Mouse (Mus musculus): ENCODE measurements around the gene Auts2. TPM values are rescaled to one million over a fixed set of nuclear protein-coding genes. Genes with fewer than 3 reads are reported as not detected.

Gene Auts2
- polyA plus RNA-seq, 1 experiment: 0.55 TPM

DNA sequence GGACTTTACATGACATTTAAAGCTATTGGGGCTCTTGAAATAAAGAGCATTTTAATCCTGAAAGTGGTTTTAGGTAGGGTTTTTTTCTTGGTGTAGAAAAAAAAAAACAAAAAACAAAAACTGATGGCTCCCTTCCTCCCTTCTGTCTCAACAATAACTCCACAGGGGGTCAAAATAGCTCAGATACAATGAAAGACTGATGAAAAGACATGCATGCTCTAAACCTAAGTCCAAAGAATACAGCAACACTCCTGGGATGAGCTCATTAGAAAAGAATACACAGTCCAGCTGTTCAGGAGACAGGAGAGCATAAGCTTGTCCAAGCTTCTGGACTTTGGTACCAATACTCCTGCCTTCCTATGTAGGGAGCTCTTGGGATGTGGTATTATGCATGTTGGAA lies 764.0 kb downstream of the Auts2 start:
- H3K4me3 ChIP-seq (ENCODE audit: insufficient read depth, low read length): no peak overlapping the region
- no peak for TF ChIP-seq CTCF (IDR thresholded peaks at IDR 0.05; ENCODE audit: low read depth, low read length)
- no peak for TF ChIP-seq POLR2A (IDR thresholded peaks at IDR 0.05; ENCODE audit: borderline replicate concordance, low read depth, low read length)

GRCm38 (mm10) chr5:131775672-131776071 lies 767.5 kb downstream of the Auts2 start:
- no peak overlapping the region for H3K27ac ChIP-seq (ENCODE audit: insufficient read depth, low read depth, low read length)
- H3K4me3 ChIP-seq (ENCODE audit: insufficient read depth, low read length): no peak overlapping the region
- no peaks in the 10 kb centered on the region for H3K4me1 ChIP-seq (ENCODE audit: control insufficient read depth, insufficient read depth, low read length)
- no peak for TF ChIP-seq CTCF (IDR thresholded peaks at IDR 0.05; ENCODE audit: low read depth, low read length)
- no peak for TF ChIP-seq POLR2A (IDR thresholded peaks at IDR 0.05; ENCODE audit: borderline replicate concordance, low read depth, low read length)

More for the DNA sequence above, 764.0 kb downstream of the Auts2 start:
- Histone ChIP-seq H3K27ac (ENCODE audit: insufficient read depth, low read depth, low read length) (no peak overlapping the region), H3K4me1 (ENCODE audit: control insufficient read depth, insufficient read depth, low read length) (no peaks in the 10 kb centered on the region)

DNA sequence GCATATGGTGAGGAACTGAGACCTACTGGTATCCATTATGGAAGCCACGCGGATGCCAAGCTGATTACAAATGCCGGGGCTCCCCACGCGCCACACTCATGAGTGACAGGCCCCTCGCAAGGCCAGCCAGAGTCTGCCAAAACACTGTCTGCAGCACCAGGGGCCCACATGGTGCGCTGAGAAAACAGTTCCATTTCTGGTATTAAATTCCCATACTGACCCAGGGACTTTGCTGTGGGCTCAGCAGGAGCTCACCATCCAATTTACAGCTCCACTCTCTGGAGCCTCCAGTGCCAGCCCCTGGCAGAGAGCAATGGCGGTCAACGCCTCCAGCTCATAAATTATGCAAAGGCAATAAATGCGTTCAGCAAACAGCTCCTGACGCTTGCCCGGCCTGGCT lies 767.9 kb downstream of the Auts2 start:
- no peak overlapping the region for H3K27ac ChIP-seq (ENCODE audit: insufficient read depth, low read depth, low read length)
- no peak for TF ChIP-seq POLR2A (IDR thresholded peaks at IDR 0.05; ENCODE audit: borderline replicate concordance, low read depth, low read length)
- TF ChIP-seq CTCF (IDR thresholded peaks at IDR 0.05; ENCODE audit: low read depth, low read length): no peak
- no peak overlapping the region for H3K4me3 ChIP-seq (ENCODE audit: insufficient read depth, low read length)
- H3K4me1 ChIP-seq (ENCODE audit: control insufficient read depth, insufficient read depth, low read length): no peaks in the 10 kb centered on the region

DNA sequence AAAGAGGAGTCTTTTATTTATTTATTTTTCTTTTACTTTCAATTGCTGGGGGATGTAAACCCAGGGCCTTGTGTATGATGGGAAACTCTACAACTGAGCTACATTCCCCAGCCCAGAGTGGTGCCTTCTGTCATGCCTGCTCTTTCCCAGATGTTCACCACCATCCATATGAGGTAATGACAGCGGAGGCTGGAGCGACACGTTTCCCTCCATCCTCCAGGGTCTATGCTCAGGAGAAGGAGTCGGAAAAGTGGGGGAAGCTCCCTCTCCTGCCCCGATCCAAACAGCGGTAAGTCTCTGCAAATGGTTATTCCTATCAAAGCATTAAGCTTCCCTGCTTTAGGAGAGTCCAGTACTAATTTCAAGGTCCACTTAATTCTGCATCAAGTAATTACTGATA lies 768.4 kb downstream of the Auts2 start:
- Histone ChIP-seq H3K27ac (ENCODE audit: insufficient read depth, low read depth, low read length) (no peak overlapping the region), H3K4me3 (ENCODE audit: insufficient read depth, low read length) (no peak overlapping the region), H3K4me1 (ENCODE audit: control insufficient read depth, insufficient read depth, low read length) (no peaks in the 10 kb centered on the region)
- TF ChIP-seq POLR2A (IDR thresholded peaks at IDR 0.05; ENCODE audit: borderline replicate concordance, low read depth, low read length) (no peak), CTCF (IDR thresholded peaks at IDR 0.05; ENCODE audit: low read depth, low read length) (no peak)

DNA sequence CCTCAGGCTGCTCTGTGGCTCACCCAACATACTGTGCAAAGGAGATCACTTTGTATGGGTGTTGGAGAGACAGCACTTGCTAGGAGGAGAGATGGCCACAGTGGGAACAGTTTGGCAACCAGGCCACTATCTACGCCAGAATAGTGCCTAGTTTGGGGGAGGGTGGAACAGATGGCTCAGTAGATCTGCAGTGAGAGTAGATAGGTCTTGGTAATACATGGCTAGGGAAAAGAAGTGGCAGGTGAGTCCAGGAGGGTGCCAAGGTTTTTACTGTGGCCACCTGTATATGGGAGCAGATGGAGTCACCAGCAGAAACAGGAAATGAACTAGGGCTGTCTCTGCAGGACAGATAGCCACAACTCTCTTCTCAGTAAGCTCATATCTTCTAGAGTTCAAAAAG lies 770.5 kb downstream of the Auts2 start:
- Histone ChIP-seq H3K4me1 (ENCODE audit: control insufficient read depth, insufficient read depth, low read length) (no peaks in the 10 kb centered on the region), H3K4me3 (ENCODE audit: insufficient read depth, low read length) (no peak overlapping the region), H3K27ac (ENCODE audit: insufficient read depth, low read depth, low read length) (no peak overlapping the region)
- TF ChIP-seq CTCF (IDR thresholded peaks at IDR 0.05; ENCODE audit: low read depth, low read length): no peak
- no peak for TF ChIP-seq POLR2A (IDR thresholded peaks at IDR 0.05; ENCODE audit: borderline replicate concordance, low read depth, low read length)

- H3K4me1 ChIP-seq (ENCODE audit: control insufficient read depth, insufficient read depth, low read length): no peaks in the 10 kb centered on the region
- TF ChIP-seq CTCF (IDR thresholded peaks at IDR 0.05; ENCODE audit: low read depth, low read length) (no peak), POLR2A (IDR thresholded peaks at IDR 0.05; ENCODE audit: borderline replicate concordance, low read depth, low read length) (no peak)
- H3K27ac ChIP-seq (ENCODE audit: insufficient read depth, low read depth, low read length): no peak overlapping the region
These were observed 773.9 kb downstream of the Auts2 start for GRCm38 (mm10) chr5:131769273-131769672.

GRCm38 (mm10) chr5:131767699-131768264 lies 775.4 kb downstream of the Auts2 start:
- Histone ChIP-seq H3K4me1 (ENCODE audit: control insufficient read depth, insufficient read depth, low read length) (no peaks in the 10 kb centered on the region), H3K27ac (ENCODE audit: insufficient read depth, low read depth, low read length) (no peak overlapping the region), H3K4me3 (ENCODE audit: insufficient read depth, low read length) (no peak overlapping the region)
- no peak for TF ChIP-seq CTCF (IDR thresholded peaks at IDR 0.05; ENCODE audit: low read depth, low read length)
- TF ChIP-seq POLR2A (IDR thresholded peaks at IDR 0.05; ENCODE audit: borderline replicate concordance, low read depth, low read length): no peak

More at GRCm38 (mm10) chr5:131769273-131769672, 773.9 kb downstream of the Auts2 start:
- no peak overlapping the region for H3K4me3 ChIP-seq (ENCODE audit: insufficient read depth, low read length)

DNA sequence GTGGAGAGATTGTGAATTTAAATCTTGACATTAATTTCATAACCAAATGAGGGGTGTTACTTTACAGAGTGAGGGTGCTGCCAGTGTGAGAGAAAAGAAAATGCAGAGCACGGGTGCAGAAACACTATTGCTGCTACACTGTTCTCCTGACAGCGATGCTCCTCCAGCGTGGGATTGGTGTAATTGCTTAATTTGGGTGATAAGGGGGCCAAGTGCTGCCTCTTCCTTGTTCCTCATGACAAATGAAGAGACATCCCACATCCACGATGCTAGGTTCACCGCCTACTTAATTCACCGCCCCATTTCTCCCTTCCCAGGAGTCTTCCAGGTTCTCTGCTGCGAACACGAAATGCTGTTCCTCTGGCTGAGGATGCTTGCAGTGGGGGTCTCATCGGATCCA lies 776.0 kb downstream of the Auts2 start:
- Histone ChIP-seq H3K4me3 (ENCODE audit: insufficient read depth, low read length) (no peak overlapping the region), H3K27ac (ENCODE audit: insufficient read depth, low read depth, low read length) (no peak overlapping the region), H3K4me1 (ENCODE audit: control insufficient read depth, insufficient read depth, low read length) (no peaks in the 10 kb centered on the region)
- TF ChIP-seq CTCF (IDR thresholded peaks at IDR 0.05; ENCODE audit: low read depth, low read length): no peak
- no peak for TF ChIP-seq POLR2A (IDR thresholded peaks at IDR 0.05; ENCODE audit: borderline replicate concordance, low read depth, low read length)

DNA sequence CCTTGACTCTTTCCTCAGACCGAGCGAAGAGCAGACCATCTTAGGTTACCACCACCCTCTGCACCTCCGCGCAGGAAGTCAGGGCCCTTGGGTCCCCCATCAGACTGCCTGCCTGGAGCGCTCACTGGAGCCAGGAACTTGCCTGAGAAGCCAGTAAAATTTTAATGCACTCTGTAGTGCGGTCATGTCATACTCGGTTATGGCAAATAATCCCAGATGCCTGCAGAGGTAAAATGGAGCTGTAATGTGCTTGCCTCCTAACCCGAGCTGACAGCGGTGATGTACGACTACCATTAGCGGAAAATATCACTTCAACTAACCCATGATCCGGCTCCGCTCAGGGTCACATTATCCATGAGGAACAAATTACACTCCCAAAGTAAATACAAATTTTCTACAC lies 783.7 kb downstream of the Auts2 start:
- Histone ChIP-seq H3K4me1 (ENCODE audit: control insufficient read depth, insufficient read depth, low read length) (no peaks in the 10 kb centered on the region), H3K27ac (ENCODE audit: insufficient read depth, low read depth, low read length) (no peak overlapping the region), H3K4me3 (ENCODE audit: insufficient read depth, low read length) (no peak overlapping the region)
- no peak for TF ChIP-seq CTCF (IDR thresholded peaks at IDR 0.05; ENCODE audit: low read depth, low read length)
- TF ChIP-seq POLR2A (IDR thresholded peaks at IDR 0.05; ENCODE audit: borderline replicate concordance, low read depth, low read length): no peak

GRCm38 (mm10) chr5:131750330-131750729 lies 792.8 kb downstream of the Auts2 start:
- no peak overlapping the region for H3K4me3 ChIP-seq (ENCODE audit: insufficient read depth, low read length)
- TF ChIP-seq POLR2A (IDR thresholded peaks at IDR 0.05; ENCODE audit: borderline replicate concordance, low read depth, low read length) (no peak), CTCF (IDR thresholded peaks at IDR 0.05; ENCODE audit: low read depth, low read length) (no peak)
- H3K27ac ChIP-seq (ENCODE audit: insufficient read depth, low read depth, low read length): no peak overlapping the region
- no peaks in the 10 kb centered on the region for H3K4me1 ChIP-seq (ENCODE audit: control insufficient read depth, insufficient read depth, low read length)

- H3K27ac ChIP-seq (ENCODE audit: insufficient read depth, low read depth, low read length): no peak overlapping the region
- no peak overlapping the region for H3K4me3 ChIP-seq (ENCODE audit: insufficient read depth, low read length)
- TF ChIP-seq POLR2A (IDR thresholded peaks at IDR 0.05; ENCODE audit: borderline replicate concordance, low read depth, low read length) (no peak), CTCF (IDR thresholded peaks at IDR 0.05; ENCODE audit: low read depth, low read length) (no peak)
- H3K4me1 ChIP-seq (ENCODE audit: control insufficient read depth, insufficient read depth, low read length): no peaks in the 10 kb centered on the region
These were observed 793.9 kb downstream of the Auts2 start for GRCm38 (mm10) chr5:131749211-131749610.

All from bone marrow macrophage, adult 2 months (primary cell).